Mouse (Mus musculus): ENCODE measurements around the gene Sppl2b.
A peak's percentile ranks its signal among the peaks of the same experiment; 100 is the strongest.
"Not testable (repeated sequence)": the region's sequence is repeated elsewhere in the genome, so short reads cannot be mapped to it uniquely, and the experiment has no call there.

Gene Sppl2b

GRCm38 (mm10) chr10:80823847-80824643, 31.0 kb upstream of the Sppl2b start:
- no peak for DNase-seq (ENCODE audit: low read depth, low spot score)

- no peak for DNase-seq (ENCODE audit: low read depth, low spot score)
Measured at GRCm38 (mm10) chr10:80824827-80825226, 30.2 kb upstream of the Sppl2b start.

GRCm38 (mm10) chr10:80826151-80827062, 28.7 kb upstream of the Sppl2b start, which contains the start of gene Oaz1:
Oaz1 (plus strand) TSS chr10:80826656.
- peak; percentile 100 for DNase-seq (ENCODE audit: low read depth, low spot score)

GRCm38 (mm10) chr10:80827063-80827869, 27.8 kb upstream of the Sppl2b start:
- no peak for DNase-seq (ENCODE audit: low read depth, low spot score)

GRCm38 (mm10) chr10:80827870-80828420, 27.1 kb upstream of the Sppl2b start:
- DNase-seq (ENCODE audit: low read depth, low spot score) = no peak

- not testable (repeated sequence) for DNase-seq (ENCODE audit: low read depth, low spot score)
Measured at GRCm38 (mm10) chr10:80828587-80828986, 26.5 kb upstream of the Sppl2b start.

GRCm38 (mm10) chr10:80829359-80830278, 25.5 kb upstream of the Sppl2b start:
- no peak for DNase-seq (ENCODE audit: low read depth, low spot score)

- no peak for DNase-seq (ENCODE audit: low read depth, low spot score)
Measured at GRCm38 (mm10) chr10:80831136-80831535, 23.9 kb upstream of the Sppl2b start.

GRCm38 (mm10) chr10:80832818-80833217, 22.3 kb upstream of the Sppl2b start:
- no peak for DNase-seq (ENCODE audit: low read depth, low spot score)

GRCm38 (mm10) chr10:80835617-80836016, 19.5 kb upstream of the Sppl2b start:
- DNase-seq (ENCODE audit: low read depth, low spot score) = no peak

- no peak for DNase-seq (ENCODE audit: low read depth, low spot score)
Measured at GRCm38 (mm10) chr10:80836949-80837379, 18.1 kb upstream of the Sppl2b start.

GRCm38 (mm10) chr10:80837827-80838226, 17.2 kb upstream of the Sppl2b start:
- peak; percentile 81 for DNase-seq (ENCODE audit: low read depth, low spot score)

GRCm38 (mm10) chr10:80838346-80838912, 16.6 kb upstream of the Sppl2b start:
- DNase-seq (ENCODE audit: low read depth, low spot score) = no peak

- no peak for DNase-seq (ENCODE audit: low read depth, low spot score)
Measured at GRCm38 (mm10) chr10:80839848-80840247, 15.2 kb upstream of the Sppl2b start.

- no peak for DNase-seq (ENCODE audit: low read depth, low spot score)
Measured at GRCm38 (mm10) chr10:80841685-80842084, 13.4 kb upstream of the Sppl2b start.

GRCm38 (mm10) chr10:80842334-80842733, 12.7 kb upstream of the Sppl2b start:
- DNase-seq (ENCODE audit: low read depth, low spot score) = no peak

GRCm38 (mm10) chr10:80843087-80843930, 11.8 kb upstream of the Sppl2b start:
- DNase-seq (ENCODE audit: low read depth, low spot score) = no peak

- DNase-seq (ENCODE audit: low read depth, low spot score) = no peak
Measured at GRCm38 (mm10) chr10:80843931-80844547, 11.0 kb upstream of the Sppl2b start, which contains the start of gene Lingo3. Lingo3 (minus strand) TSS chr10:80844039.
